Mouse (Mus musculus): ENCODE results near the gene Hsp90ab1. TPM values are rescaled to one million over a fixed set of nuclear protein-coding genes. Genes with fewer than 3 reads are reported as not detected.
A peak's percentile ranks its signal among the peaks of the same experiment; 100 is the strongest.

Hsp90ab1 gene
- polyA plus RNA-seq, 1 experiment, result 1,066 TPM

GRCm38 (mm10) chr17:45606992-45607879 lies 34.2 kb upstream of the Hsp90ab1 start:
- DNase-seq (ENCODE audit: low read depth), result no peak

GRCm38 (mm10) chr17:45602984-45603383 lies 29.9 kb upstream of the Hsp90ab1 start:
- TF ChIP-seq CTCF (IDR thresholded peaks at IDR 0.05; ENCODE audit: borderline replicate concordance, extremely low read depth, insufficient read depth, insufficient read length) (no peak), POLR2A (IDR thresholded peaks at IDR 0.05; ENCODE audit: borderline replicate concordance, extremely low read depth, insufficient read depth, insufficient read length, poor library complexity, severe bottlenecking) (no peak)

More at GRCm38 (mm10) chr17:45606992-45607879, 34.2 kb upstream of the Hsp90ab1 start:
- TF ChIP-seq CTCF (IDR thresholded peaks at IDR 0.05; ENCODE audit: borderline replicate concordance, extremely low read depth, insufficient read depth, insufficient read length) (no peak), POLR2A (IDR thresholded peaks at IDR 0.05; ENCODE audit: borderline replicate concordance, extremely low read depth, insufficient read depth, insufficient read length, poor library complexity, severe bottlenecking) (no peak)

DNA sequence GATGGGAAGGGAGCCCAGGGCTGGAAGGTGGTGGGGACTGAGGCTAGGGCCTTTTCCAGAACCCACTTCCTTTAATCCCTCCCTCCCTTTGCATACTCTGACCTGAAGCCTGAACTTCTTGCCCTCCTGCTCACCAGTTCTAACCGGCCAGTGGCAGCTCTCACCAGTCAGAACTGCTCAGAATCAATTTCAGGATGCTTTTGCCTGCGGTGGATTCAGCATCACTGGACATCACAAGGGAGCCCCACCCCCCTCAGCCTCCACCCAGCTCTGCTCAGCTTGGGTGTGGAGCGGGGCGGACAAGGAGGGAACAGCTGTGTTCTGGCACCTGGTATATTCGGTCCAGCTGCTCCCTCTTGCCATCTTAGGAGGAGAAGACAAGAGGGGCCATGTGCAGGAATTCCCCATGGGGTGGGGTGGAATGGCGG lies 28.8 kb upstream of the Hsp90ab1 start, which contains the start of gene Mymx:
Mymx (minus strand) TSS at position 226 of the 428 bp plus-strand sequence.
- no peak for DNase-seq (ENCODE audit: low read depth)
- no peak for TF ChIP-seq POLR2A (IDR thresholded peaks at IDR 0.05; ENCODE audit: borderline replicate concordance, extremely low read depth, insufficient read depth, insufficient read length, poor library complexity, severe bottlenecking)

More at GRCm38 (mm10) chr17:45602984-45603383, 29.9 kb upstream of the Hsp90ab1 start:
- no peak for DNase-seq (ENCODE audit: low read depth)

DNA sequence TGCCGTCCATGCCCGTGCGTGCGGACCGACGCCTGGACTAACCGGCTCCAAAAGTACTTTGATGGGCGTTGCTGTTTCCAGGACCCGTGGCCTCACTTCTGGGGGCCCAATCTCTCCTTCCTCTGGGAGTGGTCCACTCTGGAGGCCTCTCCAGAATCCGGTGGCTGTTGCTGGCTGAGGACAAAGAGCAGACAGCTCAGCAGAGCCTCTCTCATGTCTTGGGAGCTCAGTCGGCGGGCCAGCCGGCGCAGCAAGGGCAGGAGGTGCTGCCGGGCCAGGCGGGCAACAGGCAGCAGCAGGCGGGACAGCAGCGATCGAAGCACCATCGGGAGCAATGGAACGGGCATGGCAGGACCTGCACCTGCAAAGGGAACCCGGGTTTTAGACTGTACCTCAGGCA lies 28.3 kb upstream of the Hsp90ab1 start:
- TF ChIP-seq POLR2A (IDR thresholded peaks at IDR 0.05; ENCODE audit: borderline replicate concordance, extremely low read depth, insufficient read depth, insufficient read length, poor library complexity, severe bottlenecking) (no peak), CTCF (IDR thresholded peaks at IDR 0.05; ENCODE audit: borderline replicate concordance, extremely low read depth, insufficient read depth, insufficient read length) (no peak)
- DNase-seq (ENCODE audit: low read depth), result no peak

GRCm38 (mm10) chr17:45600267-45600666 lies 27.2 kb upstream of the Hsp90ab1 start:
- TF ChIP-seq POLR2A (IDR thresholded peaks at IDR 0.05; ENCODE audit: borderline replicate concordance, extremely low read depth, insufficient read depth, insufficient read length, poor library complexity, severe bottlenecking) (no peak), CTCF (IDR thresholded peaks at IDR 0.05; ENCODE audit: borderline replicate concordance, extremely low read depth, insufficient read depth, insufficient read length) (no peak)
- no peak for DNase-seq (ENCODE audit: low read depth)

DNA sequence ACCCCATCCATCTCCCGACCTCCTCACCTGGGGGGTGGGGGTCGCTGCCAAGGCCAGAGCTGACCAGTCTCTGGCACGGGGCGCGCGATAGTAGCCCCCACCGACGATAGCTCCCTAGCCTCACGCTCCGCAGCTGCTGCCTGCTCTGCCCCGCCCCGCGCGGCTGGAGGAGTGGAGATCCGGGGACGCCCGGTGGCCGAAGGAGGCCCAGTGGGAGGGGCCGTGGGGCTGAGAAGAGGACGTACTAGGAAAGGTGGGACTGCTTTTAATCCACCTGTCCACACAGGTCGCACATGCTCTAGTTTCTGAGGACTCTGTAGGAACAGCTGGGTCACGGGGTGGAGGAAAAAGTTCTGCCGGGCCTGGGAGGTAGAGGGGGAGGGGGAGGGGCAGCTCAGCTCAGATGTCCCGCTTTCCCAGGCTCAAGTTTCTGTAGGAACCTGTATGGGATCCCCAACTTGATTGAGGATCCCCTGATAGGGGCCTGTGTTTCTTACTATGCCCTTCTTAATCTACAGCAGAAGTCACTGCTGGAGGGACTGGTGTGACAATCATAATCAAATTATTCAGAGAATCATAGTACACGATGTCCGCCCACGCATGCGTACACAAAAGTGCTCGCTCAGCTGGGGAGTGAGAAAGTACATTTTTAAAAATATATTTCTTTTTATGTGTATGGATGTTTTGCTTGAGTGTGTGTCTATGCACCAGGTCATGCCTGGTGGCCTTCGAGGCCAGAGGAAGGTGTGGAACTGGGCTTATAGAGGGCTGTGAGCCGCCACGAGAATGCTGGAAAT lies 26.6 kb upstream of the Hsp90ab1 start, which contains the start of gene Slc29a1:
Slc29a1 (minus strand) TSS at position 161 of the 797 bp plus-strand sequence.
- no peak for DNase-seq (ENCODE audit: low read depth)
- TF ChIP-seq CTCF (IDR thresholded peaks at IDR 0.05; ENCODE audit: borderline replicate concordance, extremely low read depth, insufficient read depth, insufficient read length) (no peak), POLR2A (IDR thresholded peaks at IDR 0.05; ENCODE audit: borderline replicate concordance, extremely low read depth, insufficient read depth, insufficient read length, poor library complexity, severe bottlenecking) (no peak)

DNA sequence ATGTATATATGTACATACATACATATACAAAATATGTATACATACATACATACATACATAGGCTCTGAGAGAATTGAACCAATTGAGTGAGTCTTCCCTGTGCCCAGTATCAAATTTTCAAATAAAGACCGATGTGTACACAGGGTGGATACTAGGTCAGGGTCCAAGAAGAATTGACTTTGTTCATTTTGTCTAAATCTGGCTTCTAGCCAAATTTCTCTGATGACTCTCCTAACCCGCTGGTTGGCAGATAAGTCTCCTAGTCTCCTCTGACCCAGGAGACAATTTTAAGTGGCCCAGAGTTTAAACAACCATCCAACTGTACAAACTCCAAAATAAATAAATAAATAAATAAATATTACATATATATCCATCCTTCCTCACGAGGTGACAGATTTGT lies 25.8 kb upstream of the Hsp90ab1 start:
- DNase-seq (ENCODE audit: low read depth), result no peak
- TF ChIP-seq POLR2A (IDR thresholded peaks at IDR 0.05; ENCODE audit: borderline replicate concordance, extremely low read depth, insufficient read depth, insufficient read length, poor library complexity, severe bottlenecking) (no peak), CTCF (IDR thresholded peaks at IDR 0.05; ENCODE audit: borderline replicate concordance, extremely low read depth, insufficient read depth, insufficient read length) (no peak)

DNA sequence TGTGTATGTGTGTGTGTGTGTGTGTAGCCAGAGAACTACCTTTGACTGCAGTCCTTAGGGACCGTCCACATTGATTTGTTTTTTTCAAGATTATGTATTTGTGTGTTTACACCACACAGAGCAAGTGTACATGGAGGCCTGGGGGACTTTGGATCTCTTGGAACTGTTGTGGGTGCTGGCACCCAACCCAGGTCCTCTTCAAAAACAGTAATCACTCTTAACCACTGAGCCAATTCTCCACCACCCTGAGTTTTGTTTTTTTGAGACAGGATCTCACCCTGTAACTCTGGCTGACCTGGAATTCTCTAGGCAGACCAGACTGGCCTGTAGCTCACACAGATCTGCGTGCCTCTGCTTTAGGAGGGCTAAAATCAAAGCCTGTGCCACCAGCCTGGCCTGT lies 25.3 kb upstream of the Hsp90ab1 start:
- no peak for TF ChIP-seq CTCF (IDR thresholded peaks at IDR 0.05; ENCODE audit: borderline replicate concordance, extremely low read depth, insufficient read depth, insufficient read length)
- TF ChIP-seq POLR2A (IDR thresholded peaks at IDR 0.05; ENCODE audit: borderline replicate concordance, extremely low read depth, insufficient read depth, insufficient read length, poor library complexity, severe bottlenecking), result no peak
- no peak for DNase-seq (ENCODE audit: low read depth)

GRCm38 (mm10) chr17:45597787-45598186 lies 24.7 kb upstream of the Hsp90ab1 start:
- TF ChIP-seq CTCF (IDR thresholded peaks at IDR 0.05; ENCODE audit: borderline replicate concordance, extremely low read depth, insufficient read depth, insufficient read length) (no peak), POLR2A (IDR thresholded peaks at IDR 0.05; ENCODE audit: borderline replicate concordance, extremely low read depth, insufficient read depth, insufficient read length, poor library complexity, severe bottlenecking) (no peak)
- peak; percentile 89 for DNase-seq (ENCODE audit: low read depth)

GRCm38 (mm10) chr17:45596631-45597396 lies 23.7 kb upstream of the Hsp90ab1 start:
- DNase-seq (ENCODE audit: low read depth), result peak; percentile 79
- TF ChIP-seq CTCF (IDR thresholded peaks at IDR 0.05; ENCODE audit: borderline replicate concordance, extremely low read depth, insufficient read depth, insufficient read length), result peak; percentile 62
- no peak for TF ChIP-seq POLR2A (IDR thresholded peaks at IDR 0.05; ENCODE audit: borderline replicate concordance, extremely low read depth, insufficient read depth, insufficient read length, poor library complexity, severe bottlenecking)

All from brain, embryonic 14.5 days (tissue).